Mouse (Mus musculus) G1E (cell line): ENCODE measurements around the gene Kcnn3.

Experiments
- CTCF ChIP-seq: IDR thresholded peaks from 2 replicates; pipeline ENCODE4 v1.5.1; 2012; ENCODE audit warnings: low read depth, low read length, inconsistent platforms, mixed read lengths
- GATA1 ChIP-seq: IDR thresholded peaks from 2 replicates; pipeline ENCODE4 v1.6.1; 2012; ENCODE audit warnings: borderline replicate concordance, low read length, inconsistent platforms, mixed read lengths
- GATA2 ChIP-seq: IDR thresholded peaks from 2 replicates; pipeline ENCODE4 v1.6.1; 2012; ENCODE audit warnings: low read depth, low read length, inconsistent platforms, borderline replicate concordance
- POLR2AphosphoS5 ChIP-seq: IDR thresholded peaks from 2 replicates; pipeline ENCODE4 v1.6.1; 2012; ENCODE audit warnings: low read depth, low read length, inconsistent platforms; ENCODE audit not compliant: insufficient replicate concordance
- TAL1 ChIP-seq: conservative IDR thresholded peaks from 2 replicates; pipeline ENCODE4 v1.6.1; 2012; ENCODE audit warnings: low read depth, low read length, inconsistent platforms, mixed read lengths

GRCm38 (mm10) chr3:89601060-89601459 lies 81.1 kb downstream of the Kcnn3 start:
- TF ChIP-seq CTCF (no peak), TAL1 (no peak), GATA1 (no peak), POLR2AphosphoS5 (no peak), GATA2 (no peak)
